Mouse (Mus musculus): ENCODE results near the gene Vmn2r27. TPM values are rescaled to one million over a fixed set of nuclear protein-coding genes. Genes with fewer than 3 reads are reported as not detected.

Gene Vmn2r27
- polyA plus RNA-seq, 1 experiment from 2014 or later = not detected

GRCm38 (mm10) chr6:124149808-124150207 lies 81.8 kb downstream of the Vmn2r27 start:
- ChIA-PET POLR2A (no interaction called here), CTCF (no interaction called here)
- DNase-seq (ENCODE audit: low read depth, low spot score) (no peak), ATAC-seq (no peak)
- TF ChIP-seq CTCF (IDR thresholded peaks at IDR 0.05) = no peak
- H3K27me3 ChIP-seq = no peaks in the 10 kb centered on the region
- in situ Hi-C loops (cut with MboI; ENCODE audit: low pct_unique_long_range_greater_than_20kb) = no loop called here

Other genes with a start within 250 kb of the Vmn2r27 start
- gene Vmn2r26, start 207.3 kb downstream of the Vmn2r27 start, polyA plus RNA-seq (2021) = not detected
- gene Cd163, start 72.8 kb upstream of the Vmn2r27 start, polyA plus RNA-seq (2021) = not detected
- 61.4 TPM for gene Pex5, start 183.2 kb upstream of the Vmn2r27 start, polyA plus RNA-seq (2021)
- gene Clstn3, start 232.9 kb upstream of the Vmn2r27 start, polyA plus RNA-seq (2021) = 0.68 TPM

Measured in Patski (cell line).